Mouse (Mus musculus): ENCODE data around the gene Tnfaip8l2.
"Not testable (repeated sequence)": the region's sequence is repeated elsewhere in the genome, so short reads cannot be mapped to it uniquely, and the experiment has no call there.

Tnfaip8l2 gene

GRCm38 (mm10) chr3:95159987-95160963, 18.1 kb upstream of the Tnfaip8l2 start, which contains the start of gene Sema6c:
Sema6c (plus strand) TSS chr3:95160457.
- DNase-seq = peak; percentile 89

GRCm38 (mm10) chr3:95159511-95159986, 17.4 kb upstream of the Tnfaip8l2 start:
- DNase-seq = no peak

GRCm38 (mm10) chr3:95153874-95154273, 11.7 kb upstream of the Tnfaip8l2 start:
- DNase-seq = peak; percentile 65

- no peak for DNase-seq
Measured at GRCm38 (mm10) chr3:95147924-95148323, 5.8 kb upstream of the Tnfaip8l2 start.

GRCm38 (mm10) chr3:95142617-95143011, 454 bp upstream of the Tnfaip8l2 start:
- peak; percentile 92 for DNase-seq

- no peak for DNase-seq
Measured at GRCm38 (mm10) chr3:95141474-95141873, 686 bp downstream of the Tnfaip8l2 start.

- DNase-seq = no peak
Measured at GRCm38 (mm10) chr3:95140795-95141194, 1.4 kb downstream of the Tnfaip8l2 start.

GRCm38 (mm10) chr3:95140289-95140595, 1.9 kb downstream of the Tnfaip8l2 start:
- no peak for DNase-seq

GRCm38 (mm10) chr3:95139586-95140288, 2.4 kb downstream of the Tnfaip8l2 start:
- DNase-seq = peak; percentile 79

- no peak for DNase-seq
Measured at GRCm38 (mm10) chr3:95136336-95136735, 5.8 kb downstream of the Tnfaip8l2 start.

GRCm38 (mm10) chr3:95135433-95136052, 6.6 kb downstream of the Tnfaip8l2 start:
- DNase-seq = no peak

GRCm38 (mm10) chr3:95135023-95135422, 7.1 kb downstream of the Tnfaip8l2 start:
- peak; percentile 71 for DNase-seq

- DNase-seq = not testable (repeated sequence)
Measured at GRCm38 (mm10) chr3:95134133-95134532, 8.0 kb downstream of the Tnfaip8l2 start.

GRCm38 (mm10) chr3:95133680-95134101, 8.5 kb downstream of the Tnfaip8l2 start, which contains the start of the genes Scnm1 and Lysmd1:
Scnm1 (minus strand) TSS chr3:95134011.
Lysmd1 (plus strand) TSS chr3:95134088.
- peak; percentile 90 for DNase-seq

GRCm38 (mm10) chr3:95133176-95133575, 9.0 kb downstream of the Tnfaip8l2 start:
- DNase-seq = no peak

GRCm38 (mm10) chr3:95132389-95132788, 9.8 kb downstream of the Tnfaip8l2 start:
- not testable (repeated sequence) for DNase-seq

- no peak for DNase-seq
Measured at GRCm38 (mm10) chr3:95130081-95130480, 12.1 kb downstream of the Tnfaip8l2 start.

- DNase-seq = peak; percentile 57
Measured at GRCm38 (mm10) chr3:95129226-95129651, 12.9 kb downstream of the Tnfaip8l2 start.

GRCm38 (mm10) chr3:95124972-95125371, 17.2 kb downstream of the Tnfaip8l2 start:
- no peak for DNase-seq

GRCm38 (mm10) chr3:95124246-95124645, 17.9 kb downstream of the Tnfaip8l2 start, which contains the start of gene Tmod4:
Tmod4 (plus strand) TSS chr3:95124476.
- no peak for DNase-seq

GRCm38 (mm10) chr3:95121580-95121979, 20.6 kb downstream of the Tnfaip8l2 start:
- no peak for DNase-seq

- no peak for DNase-seq
Measured at GRCm38 (mm10) chr3:95117751-95118150, 24.4 kb downstream of the Tnfaip8l2 start.

GRCm38 (mm10) chr3:95112760-95113159, 29.4 kb downstream of the Tnfaip8l2 start:
- DNase-seq = no peak

Measured in kidney, adult 18-20 months (tissue).